Mouse (Mus musculus) forebrain, embryonic 12.5 days (tissue): ENCODE data around the gene Gstk1. TPM values are rescaled to one million over a fixed set of nuclear protein-coding genes. Genes with fewer than 3 reads are reported as not detected.

Experiments used
- ATAC-seq: fragments of 200-750 bp; cut with Nextera tagmentation; 2 replicates; pipeline ENCODE4 v1.8.0; 2017; ENCODE audit warnings: moderate TSS enrichment; ENCODE audit not compliant: low FRiP score
- H3K27ac ChIP-seq: fragments of 300-500 bp; sonication (generic); 2 replicates; pipeline ENCODE4 v1.5.1; 2016; ENCODE audit warnings: mild to moderate bottlenecking
- H3K27me3 ChIP-seq: fragments of 300-500 bp; sonication (generic); 2 replicates; pipeline ENCODE4 v1.6.1; 2016; ENCODE audit warnings: mild to moderate bottlenecking
- H3K36me3 ChIP-seq: fragments of 300-500 bp; sonication (generic); replicated peaks from 2 replicates; pipeline ENCODE4 v1.6.1; 2016; ENCODE audit warnings: mild to moderate bottlenecking
- H3K4me1 ChIP-seq: fragments of 300-500 bp; sonication (generic); 2 replicates; pipeline ENCODE4 v1.6.1; 2016
- H3K4me2 ChIP-seq: fragments of 300-500 bp; sonication (generic); 2 replicates; pipeline ENCODE4 v1.6.1; 2016; ENCODE audit warnings: mild to moderate bottlenecking, moderate library complexity
- H3K4me3 ChIP-seq: fragments of 300-500 bp; sonication (generic); replicated peaks from 2 replicates; pipeline ENCODE4 v1.5.1; 2016; ENCODE audit warnings: mild to moderate bottlenecking
- H3K9ac ChIP-seq: fragments of 300-500 bp; sonication (generic); 2 replicates; pipeline ENCODE4 v1.6.1; 2016; ENCODE audit warnings: mild to moderate bottlenecking
- H3K9me3 ChIP-seq: fragments of 300-500 bp; sonication (generic); 2 replicates; pipeline ENCODE4 v1.6.1; 2016
- WGBS: fragments of 180-500 bp; shearing (Covaris S2); methylation state at CpG from one replicate; pipeline ENCODE4 v1.1.7; 2016; 5-methylcytosine and 5-hydroxymethylcytosine counted together
- polyA plus RNA-seq: library from polyadenylated mRNA; unstranded; fragments of >200 nt; fragmentation: Nextera tagmentation; extraction: Ambion mirVana; gene quantifications from 2 replicates; pipeline ENCODE4 v1.2.1, GENCODE M21; 2016

The Gstk1 gene
- polyA plus RNA-seq, 1 experiment from 2014 or later: 12.8 TPM

DNA sequence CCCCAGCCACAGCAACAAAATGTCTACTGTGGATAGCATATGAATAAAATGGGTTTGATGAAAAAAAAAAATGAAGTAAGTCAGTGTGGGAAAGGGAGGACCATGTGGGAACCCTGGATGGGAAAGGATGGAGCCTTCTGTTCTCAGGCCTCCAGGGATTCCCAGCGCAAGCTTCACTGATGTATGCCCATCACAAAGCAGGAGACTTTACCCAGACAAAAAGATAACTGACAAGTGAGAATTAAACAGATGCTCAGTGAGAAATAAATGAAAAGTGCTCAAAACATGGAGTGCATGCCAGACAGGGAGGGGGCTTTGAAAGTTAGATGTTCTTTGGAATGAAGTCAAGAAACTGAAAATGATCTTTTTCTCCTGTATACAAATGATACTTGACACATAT, 2.2 kb downstream of the Gstk1 start:
- Histone ChIP-seq H3K4me1 (no peaks in the 10 kb centered on the region; the same call in 1 of the 2 replicates), H3K27ac (no peak overlapping the region), H3K9me3 (no peaks in the 10 kb centered on the region), H3K9ac (no peak overlapping the region), H3K36me3 (no peaks in the 10 kb centered on the region), H3K4me2 (no peak overlapping the region), H3K4me3 (no peak overlapping the region), H3K27me3 (peaks cover 14% of the 10 kb centered on the region)
- no peak for ATAC-seq
- whole genome bisulfite sequencing: 84% methylated on average over 1 of the region's 1 CpGs

DNA sequence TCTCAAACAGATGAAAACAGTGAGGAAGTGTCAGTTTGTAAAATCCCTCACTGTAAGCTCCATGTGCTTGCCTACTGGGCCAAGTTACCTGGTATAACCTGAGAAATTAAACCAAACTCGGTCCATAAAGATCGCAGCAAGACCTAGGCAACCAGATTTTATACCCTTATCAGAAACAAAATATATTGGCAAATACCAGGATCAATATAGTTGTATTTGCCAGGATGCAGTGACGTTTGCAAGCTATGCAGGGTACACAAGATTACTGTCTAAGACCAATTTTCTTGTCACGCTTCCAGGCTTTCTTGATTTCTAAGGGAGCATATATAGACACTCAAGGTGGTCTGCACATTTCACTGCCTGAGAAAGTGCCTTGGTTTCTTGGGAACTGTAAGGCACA, 6.1 kb downstream of the Gstk1 start:
- Histone ChIP-seq H3K4me2 (no peak overlapping the region), H3K9me3 (no peaks in the 10 kb centered on the region), H3K4me3 (no peak overlapping the region), H3K27me3 (peaks cover 5% of the 10 kb centered on the region; the same call in 1 of the 2 replicates), H3K36me3 (no peaks in the 10 kb centered on the region), H3K4me1 (no peaks in the 10 kb centered on the region), H3K27ac (no peak overlapping the region), H3K9ac (no peak overlapping the region)
- 88% methylated on average over 4 of the region's 4 CpGs for WGBS
- no peak for ATAC-seq

DNA sequence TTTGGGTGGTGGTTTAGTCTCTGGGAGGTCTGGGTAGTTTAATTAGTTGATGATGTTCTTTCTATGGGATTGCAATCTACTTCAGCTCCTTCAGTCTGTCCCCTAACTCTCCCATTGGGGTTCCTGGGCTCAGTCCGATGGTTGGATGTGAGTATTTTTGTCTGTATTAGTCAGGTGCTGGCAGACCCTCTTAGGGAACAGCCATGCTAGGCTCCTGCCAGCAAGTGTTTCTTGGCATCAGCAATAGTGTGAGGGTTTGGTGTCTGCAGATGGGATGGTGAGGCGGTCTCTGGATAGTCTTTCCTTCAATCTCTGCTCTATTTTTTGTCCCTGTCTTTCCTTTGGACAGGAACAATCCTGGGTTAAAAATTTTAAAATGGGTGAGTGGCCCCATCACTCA, 7.4 kb downstream of the Gstk1 start:
- Histone ChIP-seq H3K4me2 (no peak overlapping the region), H3K4me1 (no peaks in the 10 kb centered on the region), H3K36me3 (no peaks in the 10 kb centered on the region), H3K9me3 (no peaks in the 10 kb centered on the region), H3K27me3 (no peaks in the 10 kb centered on the region), H3K4me3 (no peak overlapping the region), H3K27ac (no peak overlapping the region), H3K9ac (no peak overlapping the region)
- WGBS: 83% methylated on average over 2 of the region's 2 CpGs
- ATAC-seq: no peak

DNA sequence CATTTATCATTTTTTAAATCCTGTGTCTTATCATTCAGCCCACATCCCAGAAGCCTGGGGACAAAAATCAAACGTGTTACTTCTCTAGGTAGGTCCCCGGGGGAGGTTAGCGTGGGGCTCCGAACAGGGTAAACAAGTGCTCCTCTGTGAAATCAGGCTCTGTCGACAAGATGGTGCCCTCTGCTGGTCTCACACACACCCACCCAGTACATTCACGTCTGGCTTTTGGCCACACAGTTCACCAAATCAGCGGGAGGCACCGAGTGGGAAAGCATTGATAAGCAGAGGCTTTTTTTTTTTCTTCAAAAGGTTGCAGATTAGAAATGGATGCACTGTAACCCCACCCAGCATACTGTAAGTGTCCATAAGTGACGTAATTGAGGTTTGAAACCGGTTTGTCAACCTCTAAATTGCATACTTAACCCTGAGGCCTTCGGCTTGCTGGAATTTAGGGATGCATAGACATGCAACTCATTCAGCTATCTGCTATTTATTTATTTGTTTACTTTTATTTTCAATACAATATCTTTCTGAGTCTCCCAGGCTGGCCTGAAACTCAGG, 11.6 kb downstream of the Gstk1 start:
- WGBS: 24% methylated on average over 11 of the region's 11 CpGs
- no peaks in the 10 kb centered on the region for H3K36me3 ChIP-seq
- no peak overlapping the region for H3K27ac ChIP-seq
- no peak overlapping the region for H3K9ac ChIP-seq
- H3K9me3 ChIP-seq: no peaks in the 10 kb centered on the region
- no peak overlapping the region for H3K4me2 ChIP-seq
- peak; percentile 58; the same call in 1 of the 2 replicates for ATAC-seq
- H3K27me3 ChIP-seq: no peaks in the 10 kb centered on the region
- H3K4me3 ChIP-seq: no peak overlapping the region
- H3K4me1 ChIP-seq: no peaks in the 10 kb centered on the region

DNA sequence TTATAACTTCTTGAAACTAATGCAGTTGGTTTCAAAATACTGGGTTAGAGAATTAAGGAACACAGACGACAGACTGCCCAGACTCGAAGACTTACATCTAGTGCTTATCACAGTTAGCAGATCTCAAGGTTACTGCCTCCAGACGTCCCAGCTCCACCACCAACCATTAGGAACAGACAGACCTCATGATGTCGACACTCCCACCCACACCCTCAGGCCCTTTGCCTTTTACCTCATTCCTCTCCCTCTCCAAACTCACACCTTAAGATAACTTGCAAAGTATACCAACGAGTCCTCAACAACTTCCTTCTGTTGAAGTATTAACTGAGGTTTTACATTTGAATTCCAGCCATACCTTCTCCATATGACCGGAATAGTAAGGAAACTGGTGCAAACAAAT, 14.7 kb downstream of the Gstk1 start:
- WGBS: 76% methylated on average over 6 of the region's 6 CpGs
- no peak overlapping the region for H3K4me3 ChIP-seq

DNA sequence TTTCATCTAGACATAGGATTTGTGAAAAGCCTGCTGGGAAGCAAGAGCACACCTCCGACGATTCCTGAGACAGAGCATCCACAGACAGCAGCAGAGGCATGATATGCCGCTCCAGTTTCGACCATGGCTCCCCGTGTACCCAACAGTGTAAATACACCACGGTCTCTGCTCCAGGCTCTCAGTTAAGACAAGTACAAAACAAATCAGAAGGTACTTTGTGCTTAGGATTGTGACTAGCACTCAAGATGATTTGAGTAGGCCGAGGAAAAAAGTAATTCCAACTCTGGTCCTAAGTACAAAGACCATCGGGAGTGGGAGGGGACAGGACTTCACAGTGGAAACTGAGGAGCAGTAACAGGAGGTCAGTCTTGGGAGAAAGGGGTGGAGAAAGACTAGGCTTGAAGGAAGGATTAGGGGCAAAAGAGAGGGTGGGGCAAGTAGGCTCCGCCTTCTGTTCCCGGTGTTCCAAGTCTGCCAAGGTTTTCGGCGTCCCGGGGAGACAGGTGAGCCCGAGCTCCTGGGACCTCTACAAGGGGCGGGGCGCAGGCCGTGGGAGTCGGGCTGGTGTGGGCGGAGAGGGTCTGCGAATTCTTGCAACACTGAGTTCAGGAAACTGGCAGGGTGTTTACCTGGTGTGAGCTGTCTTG, 15.9 kb downstream of the Gstk1 start, which contains the start of gene Tmem139:
Gene Tmem139, plus strand, starts transcription at position 447 of the 647 bp plus-strand sequence.
- Histone ChIP-seq H3K27ac (no peak within 1 kb of the TSS), H3K9ac (0 out of 2 replicates have a peak within 1 kb of the TSS, but pooled peaks have one; percentile 17), H3K4me2 (no peak within 1 kb of the TSS), H3K4me1 (peaks cover 4% of the 10 kb centered on the region), H3K27me3 (no peaks in the 10 kb centered on the region), H3K36me3 (no peaks in the 10 kb centered on the region), H3K9me3 (no peaks in the 10 kb centered on the region), H3K4me3 (no peak within 1 kb of the TSS)
- 21% methylated on average over 20 of the region's 20 CpGs for WGBS
- no peak for ATAC-seq

More for the DNA sequence above, 14.7 kb downstream of the Gstk1 start:
- no peaks in the 10 kb centered on the region for H3K9me3 ChIP-seq
- no peaks in the 10 kb centered on the region for H3K4me1 ChIP-seq
- ATAC-seq: no peak
- H3K36me3 ChIP-seq: no peaks in the 10 kb centered on the region
- H3K4me2 ChIP-seq: no peak overlapping the region
- no peak overlapping the region for H3K9ac ChIP-seq
- no peak overlapping the region for H3K27ac ChIP-seq
- no peaks in the 10 kb centered on the region for H3K27me3 ChIP-seq

DNA sequence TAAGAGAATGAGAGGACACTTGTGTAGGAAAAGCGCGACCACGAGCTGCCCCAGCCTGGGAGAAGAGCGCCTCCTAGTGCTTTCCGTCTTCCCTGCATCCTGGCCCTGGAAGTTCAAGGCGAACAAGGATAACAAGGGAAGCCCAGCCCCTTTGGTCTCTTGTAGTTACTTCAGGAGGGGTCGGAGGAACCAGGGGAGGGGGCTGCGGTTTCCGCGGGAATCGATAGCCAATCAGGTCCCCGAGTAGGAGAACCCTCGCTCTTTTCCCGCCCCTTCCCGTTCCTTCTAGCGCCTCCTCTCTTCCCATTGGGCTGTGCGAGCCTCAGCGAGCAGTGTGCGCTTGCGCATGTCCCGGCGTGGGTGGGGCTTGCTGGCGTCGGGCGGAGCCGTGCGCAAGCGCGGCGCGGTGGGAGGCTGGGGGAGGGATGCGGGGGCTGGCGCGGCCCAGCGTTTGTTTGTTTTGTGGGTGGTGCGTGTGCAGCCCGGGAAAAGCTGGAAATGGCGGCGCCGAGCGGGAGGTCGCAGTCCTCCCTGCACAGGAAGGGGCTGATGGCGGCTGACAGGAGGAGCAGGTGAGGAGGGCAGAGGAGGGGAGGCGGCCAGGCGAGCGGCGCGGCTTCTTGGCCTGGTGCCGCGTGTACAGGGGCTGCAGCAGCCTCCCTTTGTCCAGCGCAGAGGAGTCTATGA, 19.0 kb downstream of the Gstk1 start, which contains the start of gene Casp2:
Gene Casp2, plus strand, starts transcription at position 360 of the 687 bp plus-strand sequence.
- peak within 1 kb of the TSS; percentile 72 for H3K4me2 ChIP-seq
- H3K36me3 ChIP-seq: peaks cover 25% of the 10 kb centered on the region
- under 1% methylated on average over 44 of the region's 51 CpGs for WGBS
- H3K4me1 ChIP-seq: peaks cover 8% of the 10 kb centered on the region
- H3K4me3 ChIP-seq: peak within 1 kb of the TSS; percentile 84
- H3K9ac ChIP-seq: peak within 1 kb of the TSS; percentile 94
- peak; percentile 99 for ATAC-seq
- H3K27me3 ChIP-seq: no peaks in the 10 kb centered on the region
- no peaks in the 10 kb centered on the region for H3K9me3 ChIP-seq
- H3K27ac ChIP-seq: peak within 1 kb of the TSS; percentile 90

DNA sequence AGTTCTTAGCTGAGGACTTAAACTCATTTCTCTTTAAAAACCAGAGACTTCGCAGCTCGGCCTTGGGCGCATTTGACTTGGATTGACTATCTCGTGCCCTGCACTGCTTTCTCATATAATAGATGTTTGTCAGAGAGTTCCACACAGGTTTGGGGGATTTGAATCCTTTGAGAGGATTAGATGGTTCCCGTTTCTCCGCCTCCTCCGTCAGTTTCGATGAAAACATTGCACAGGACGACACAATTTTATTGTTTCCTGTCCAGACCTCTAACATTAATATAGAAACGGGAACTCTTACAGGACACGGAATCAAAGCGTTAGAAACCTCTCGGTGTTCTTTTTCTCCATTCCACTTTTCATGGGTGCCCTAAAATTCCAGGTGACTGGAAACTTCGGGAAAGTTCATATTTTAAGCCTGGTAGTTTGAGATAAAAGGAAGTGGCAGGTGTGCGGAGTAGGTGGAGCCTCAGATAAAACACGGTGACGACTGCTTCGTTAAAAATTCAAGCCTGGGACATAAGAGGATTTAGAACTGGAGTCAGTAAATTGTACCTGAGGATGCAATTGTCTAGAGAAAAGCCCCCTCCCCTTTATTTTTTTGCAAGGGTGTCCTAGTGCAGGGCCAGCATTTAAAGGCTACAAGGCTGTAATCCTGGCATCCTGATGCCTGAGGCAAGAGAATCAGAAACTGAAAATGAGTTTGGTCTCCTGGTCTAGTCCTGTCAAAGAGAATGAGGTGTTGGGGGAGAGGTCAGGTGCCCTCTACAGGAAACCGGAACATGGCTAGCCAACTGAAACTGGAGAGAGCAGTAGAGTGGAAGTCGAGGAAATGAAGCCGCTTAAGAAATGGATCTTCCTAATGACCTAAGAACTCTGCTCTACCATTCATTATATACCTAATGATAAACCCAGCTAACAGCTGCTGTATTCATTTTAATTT, 19.9 kb downstream of the Gstk1 start:
- H3K27me3 ChIP-seq: no peaks in the 10 kb centered on the region
- peak overlapping the region; percentile 84 for H3K4me3 ChIP-seq
- H3K9ac ChIP-seq: peak overlapping the region; percentile 94
- ATAC-seq: 0 out of 2 replicates have a peak, but pooled peaks have one; percentile 0
- WGBS: under 1% methylated on average over 21 of the region's 21 CpGs
- H3K36me3 ChIP-seq: peaks cover 33% of the 10 kb centered on the region
- H3K4me1 ChIP-seq: peaks cover 8% of the 10 kb centered on the region
- no peaks in the 10 kb centered on the region for H3K9me3 ChIP-seq
- peak overlapping the region; percentile 72 for H3K4me2 ChIP-seq
- H3K27ac ChIP-seq: peak overlapping the region; percentile 90

DNA sequence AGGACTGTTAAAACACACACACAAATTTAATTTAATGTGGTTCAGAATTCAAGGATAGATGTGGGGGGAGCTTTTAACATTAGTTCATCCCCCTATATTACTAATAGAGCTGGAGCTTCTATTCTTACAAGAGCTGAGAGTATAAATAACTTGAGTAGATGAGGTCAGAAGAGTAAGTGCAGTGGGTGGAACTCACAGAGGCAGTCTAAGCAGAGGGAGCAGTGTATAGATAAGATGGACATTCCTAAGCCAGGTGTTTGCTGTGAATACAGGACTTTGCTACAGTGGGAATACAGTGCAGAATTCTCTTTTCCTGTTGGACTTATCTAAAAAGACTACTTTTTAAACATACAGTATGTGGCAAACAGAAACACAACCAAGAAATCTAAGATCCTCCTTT, 25.1 kb downstream of the Gstk1 start:
- no peak for ATAC-seq
- no peak overlapping the region for H3K4me2 ChIP-seq

DNA sequence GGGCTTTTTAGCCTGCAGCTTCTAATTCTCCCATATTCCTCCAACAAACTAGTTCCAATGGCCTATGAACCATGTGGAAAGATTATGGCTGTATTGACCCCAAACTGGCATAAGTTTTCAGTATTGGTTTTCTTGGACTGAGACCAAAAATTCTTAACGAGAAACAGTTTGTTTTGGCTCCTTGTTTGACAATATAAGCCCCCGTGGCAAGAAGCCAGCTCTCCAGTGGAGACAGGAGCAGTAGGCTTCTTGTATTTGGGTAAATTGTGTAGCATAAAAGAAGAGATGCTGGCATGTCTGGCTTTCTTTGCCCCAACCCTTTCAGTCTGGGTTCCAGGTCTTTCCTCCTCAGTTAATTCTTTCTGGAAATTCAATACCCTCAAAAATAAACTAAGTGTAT, 30.4 kb downstream of the Gstk1 start:
- H3K27ac ChIP-seq: no peak overlapping the region
- H3K4me3 ChIP-seq: no peak overlapping the region
- H3K4me1 ChIP-seq: no peaks in the 10 kb centered on the region
- 64% methylated on average over 2 of the region's 2 CpGs for WGBS
- H3K4me2 ChIP-seq: no peak overlapping the region
- no peak for ATAC-seq
- no peak overlapping the region for H3K9ac ChIP-seq
- no peaks in the 10 kb centered on the region for H3K9me3 ChIP-seq
- H3K36me3 ChIP-seq: peaks cover 87% of the 10 kb centered on the region
- no peaks in the 10 kb centered on the region for H3K27me3 ChIP-seq

More for the DNA sequence above, 25.1 kb downstream of the Gstk1 start:
- Histone ChIP-seq H3K27ac (no peak overlapping the region), H3K4me1 (peaks cover 8% of the 10 kb centered on the region), H3K9me3 (no peaks in the 10 kb centered on the region), H3K36me3 (peaks cover 76% of the 10 kb centered on the region), H3K27me3 (no peaks in the 10 kb centered on the region), H3K9ac (no peak overlapping the region), H3K4me3 (no peak overlapping the region)

DNA sequence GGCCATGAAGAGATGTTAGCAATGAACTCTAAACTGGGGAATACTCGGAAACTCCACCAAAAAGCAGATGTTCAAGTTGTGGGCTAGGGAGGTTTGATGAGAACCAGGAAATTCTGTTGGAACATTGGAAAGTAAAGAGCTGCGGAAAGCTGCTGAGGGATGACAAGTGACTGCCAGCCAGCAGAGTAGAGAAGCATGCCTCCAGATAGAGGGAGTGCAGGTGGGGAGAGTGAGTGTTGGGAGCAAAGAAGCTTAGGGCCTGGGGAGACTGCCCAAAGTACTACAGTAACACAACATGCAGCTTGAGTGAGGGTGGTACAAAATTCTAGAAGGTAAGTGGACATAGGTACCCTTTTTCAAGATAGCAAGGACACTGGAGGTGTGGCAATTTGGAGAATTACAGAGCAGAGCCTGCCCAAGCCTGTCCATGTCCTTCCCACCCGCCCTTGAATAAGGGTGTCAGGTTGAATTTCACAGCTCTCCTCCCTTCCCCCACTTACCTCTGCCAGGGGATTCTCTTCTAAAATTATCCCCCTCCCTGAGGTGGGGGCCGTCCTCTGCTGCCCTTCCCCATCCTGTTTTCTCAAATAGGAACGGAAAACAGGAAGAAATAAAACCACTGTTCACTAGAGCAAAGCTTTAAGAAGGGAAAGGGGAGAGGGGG, 37.3 kb downstream of the Gstk1 start:
- H3K4me2 ChIP-seq: no peak overlapping the region
- peaks cover 79% of the 10 kb centered on the region for H3K36me3 ChIP-seq
- no peak overlapping the region for H3K9ac ChIP-seq
- WGBS: 86% methylated on average over 5 of the region's 5 CpGs
- ATAC-seq: 0 out of 2 replicates have a peak, but pooled peaks have one; percentile 6
- no peaks in the 10 kb centered on the region for H3K27me3 ChIP-seq
- no peaks in the 10 kb centered on the region for H3K4me1 ChIP-seq
- H3K9me3 ChIP-seq: no peaks in the 10 kb centered on the region
- no peak overlapping the region for H3K4me3 ChIP-seq
- H3K27ac ChIP-seq: no peak overlapping the region
